Mouse (Mus musculus) kidney, embryonic 15.5 days (tissue): ENCODE results near the gene Jazf1. TPM values are rescaled to one million over a fixed set of nuclear protein-coding genes. Genes with fewer than 3 reads are reported as not detected.
A peak's percentile ranks its signal among the peaks of the same experiment; 100 is the strongest.

Experiments
- ATAC-seq: fragments of 200-750 bp; cut with Nextera tagmentation; replicated peaks from 2 replicates; pipeline ENCODE4 v1.8.0; 2017; ENCODE audit warnings: moderate TSS enrichment; ENCODE audit not compliant: low FRiP score
- H3K27ac ChIP-seq: fragments of 300-500 bp; sonication (generic); 2 replicates; pipeline ENCODE4 v1.5.1; 2015; ENCODE audit warnings: mild to moderate bottlenecking, inconsistent platforms
- H3K27me3 ChIP-seq: fragments of 300-500 bp; sonication (generic); 2 replicates; pipeline ENCODE4 v1.6.1; 2015; ENCODE audit warnings: inconsistent platforms
- H3K36me3 ChIP-seq: fragments of 300-500 bp; sonication (generic); 2 replicates; pipeline ENCODE4 v1.6.1; 2015; ENCODE audit warnings: inconsistent platforms
- H3K4me1 ChIP-seq: fragments of 300-500 bp; sonication (generic); 2 replicates; pipeline ENCODE4 v1.6.1; 2015; ENCODE audit warnings: inconsistent platforms
- H3K4me2 ChIP-seq: fragments of 300-500 bp; sonication (generic); 2 replicates; pipeline ENCODE4 v1.6.1; 2015; ENCODE audit warnings: moderate library complexity, mild to moderate bottlenecking, inconsistent platforms
- H3K4me3 ChIP-seq: fragments of 300-500 bp; sonication (generic); replicated peaks from 2 replicates; pipeline ENCODE4 v1.5.1; 2015; ENCODE audit warnings: mild to moderate bottlenecking, inconsistent platforms
- H3K9ac ChIP-seq: fragments of 300-500 bp; sonication (generic); 2 replicates; pipeline ENCODE4 v1.6.1; 2015; ENCODE audit warnings: mild to moderate bottlenecking, inconsistent platforms
- H3K9me3 ChIP-seq: fragments of 300-500 bp; sonication (generic); replicated peaks from 2 replicates; pipeline ENCODE4 v1.6.1; 2016; ENCODE audit warnings: inconsistent platforms
- WGBS: fragments of 180-500 bp; shearing (Covaris S2); methylation state at CpG from one replicate; pipeline ENCODE4 v1.1.7; 2015; ENCODE audit warnings: mixed read lengths; 5-methylcytosine and 5-hydroxymethylcytosine counted together
- polyA plus RNA-seq: library from polyadenylated mRNA; unstranded; fragments of >200 nt; fragmentation: Nextera tagmentation; extraction: Ambion mirVana; gene quantifications from 2 replicates; pipeline ENCODE4 v1.2.1, GENCODE M21; 2015

Gene Jazf1
- polyA plus RNA-seq, 1 experiment from 2014 or later: 3.9 TPM

GRCm38 (mm10) chr6:52950371-52950770, 118.1 kb downstream of the Jazf1 start:
- Histone ChIP-seq H3K36me3 (no peaks in the 10 kb centered on the region), H3K4me2 (no peak overlapping the region), H3K27ac (no peak overlapping the region), H3K9me3 (no peaks in the 10 kb centered on the region), H3K4me1 (peaks cover 5% of the 10 kb centered on the region; the same call in 1 of the 2 replicates), H3K27me3 (no peaks in the 10 kb centered on the region), H3K4me3 (no peak overlapping the region), H3K9ac (no peak overlapping the region)
- 72% methylated on average over 5 of the region's 5 CpGs for WGBS
- ATAC-seq: no peak

- Histone ChIP-seq H3K27ac (no peak overlapping the region), H3K27me3 (no peaks in the 10 kb centered on the region), H3K4me1 (peaks cover 5% of the 10 kb centered on the region; the same call in 1 of the 2 replicates), H3K4me3 (no peak overlapping the region), H3K36me3 (no peaks in the 10 kb centered on the region), H3K4me2 (no peak overlapping the region), H3K9ac (no peak overlapping the region), H3K9me3 (no peaks in the 10 kb centered on the region)
- WGBS: 73% methylated on average over 5 of the region's 5 CpGs
- no peak for ATAC-seq
Observed at GRCm38 (mm10) chr6:52942534-52942933, 125.9 kb downstream of the Jazf1 start.

GRCm38 (mm10) chr6:52942101-52942500, 126.3 kb downstream of the Jazf1 start:
- H3K4me1 ChIP-seq: peaks cover 5% of the 10 kb centered on the region; the same call in 1 of the 2 replicates
- WGBS: 75% methylated on average over 5 of the region's 5 CpGs
- H3K9me3 ChIP-seq: no peaks in the 10 kb centered on the region
- no peak overlapping the region for H3K9ac ChIP-seq
- no peak overlapping the region for H3K4me2 ChIP-seq
- H3K27ac ChIP-seq: no peak overlapping the region
- H3K36me3 ChIP-seq: no peaks in the 10 kb centered on the region
- no peaks in the 10 kb centered on the region for H3K27me3 ChIP-seq
- ATAC-seq: no peak
- H3K4me3 ChIP-seq: no peak overlapping the region

GRCm38 (mm10) chr6:52937916-52938315, 130.5 kb downstream of the Jazf1 start:
- ATAC-seq: no peak
- Histone ChIP-seq H3K27me3 (no peaks in the 10 kb centered on the region), H3K4me1 (peaks cover 9% of the 10 kb centered on the region; the same call in 1 of the 2 replicates), H3K9me3 (no peaks in the 10 kb centered on the region), H3K36me3 (no peaks in the 10 kb centered on the region), H3K4me2 (no peak overlapping the region), H3K4me3 (no peak overlapping the region), H3K27ac (no peak overlapping the region), H3K9ac (no peak overlapping the region)
- WGBS: 69% methylated on average over 3 of the region's 3 CpGs

- Histone ChIP-seq H3K27me3 (no peaks in the 10 kb centered on the region), H3K27ac (no peak overlapping the region), H3K4me3 (no peak overlapping the region), H3K9ac (no peak overlapping the region), H3K4me1 (peaks cover 12% of the 10 kb centered on the region; the same call in 1 of the 2 replicates), H3K4me2 (no peak overlapping the region), H3K9me3 (no peaks in the 10 kb centered on the region), H3K36me3 (no peaks in the 10 kb centered on the region)
- 36% methylated on average over 10 of the region's 10 CpGs for WGBS
- no peak for ATAC-seq
Observed at GRCm38 (mm10) chr6:52936995-52937394, 131.4 kb downstream of the Jazf1 start.

GRCm38 (mm10) chr6:52934021-52934420, 134.4 kb downstream of the Jazf1 start:
- Histone ChIP-seq H3K27ac (no peak overlapping the region), H3K9me3 (no peaks in the 10 kb centered on the region), H3K4me3 (no peak overlapping the region), H3K27me3 (no peaks in the 10 kb centered on the region), H3K4me2 (no peak overlapping the region), H3K36me3 (no peaks in the 10 kb centered on the region), H3K4me1 (0 out of 2 replicates have a peak, but pooled peaks cover 8% of the 10 kb centered on the region), H3K9ac (no peak overlapping the region)
- ATAC-seq: no peak
- 84% methylated on average over 6 of the region's 6 CpGs for WGBS

- ATAC-seq: 0 out of 2 replicates have a peak, but pooled peaks have one; percentile 25
- Histone ChIP-seq H3K4me1 (0 out of 2 replicates have a peak, but pooled peaks cover 8% of the 10 kb centered on the region), H3K4me3 (no peak overlapping the region), H3K36me3 (no peaks in the 10 kb centered on the region), H3K9me3 (no peaks in the 10 kb centered on the region), H3K27me3 (no peaks in the 10 kb centered on the region), H3K27ac (peak overlapping the region; percentile 18; the same call in 1 of the 2 replicates), H3K9ac (no peak overlapping the region), H3K4me2 (no peak overlapping the region)
- 37% methylated on average over 7 of the region's 7 CpGs for WGBS
Observed at GRCm38 (mm10) chr6:52932603-52933178, 135.7 kb downstream of the Jazf1 start.

- Histone ChIP-seq H3K36me3 (no peaks in the 10 kb centered on the region), H3K4me1 (0 out of 2 replicates have a peak, but pooled peaks cover 3% of the 10 kb centered on the region), H3K4me2 (no peak overlapping the region), H3K27ac (no peak overlapping the region), H3K4me3 (no peak overlapping the region), H3K27me3 (no peaks in the 10 kb centered on the region), H3K9me3 (no peaks in the 10 kb centered on the region), H3K9ac (no peak overlapping the region)
- WGBS: 81% methylated on average over 12 of the region's 12 CpGs
- ATAC-seq: no peak
Observed at GRCm38 (mm10) chr6:52929358-52929757, 139.1 kb downstream of the Jazf1 start.

- Histone ChIP-seq H3K4me3 (no peak overlapping the region), H3K27ac (no peak overlapping the region), H3K27me3 (0 out of 2 replicates have a peak, but pooled peaks cover 2% of the 10 kb centered on the region), H3K4me2 (no peak overlapping the region), H3K36me3 (no peaks in the 10 kb centered on the region), H3K9me3 (no peaks in the 10 kb centered on the region), H3K9ac (no peak overlapping the region), H3K4me1 (no peaks in the 10 kb centered on the region)
- ATAC-seq: no peak
- WGBS: 78% methylated on average over 4 of the region's 4 CpGs
Observed at GRCm38 (mm10) chr6:52926947-52927346, 141.5 kb downstream of the Jazf1 start.

GRCm38 (mm10) chr6:52925458-52926042, 142.9 kb downstream of the Jazf1 start:
- Histone ChIP-seq H3K36me3 (no peaks in the 10 kb centered on the region), H3K27me3 (peaks cover 5% of the 10 kb centered on the region; the same call in 1 of the 2 replicates), H3K4me2 (no peak overlapping the region), H3K27ac (no peak overlapping the region), H3K9me3 (no peaks in the 10 kb centered on the region), H3K4me1 (no peaks in the 10 kb centered on the region), H3K9ac (no peak overlapping the region), H3K4me3 (no peak overlapping the region)
- no peak for ATAC-seq
- 56% methylated on average over 9 of the region's 9 CpGs for WGBS

GRCm38 (mm10) chr6:52921248-52921647, 147.2 kb downstream of the Jazf1 start:
- H3K36me3 ChIP-seq: no peaks in the 10 kb centered on the region
- no peaks in the 10 kb centered on the region for H3K4me1 ChIP-seq
- no peaks in the 10 kb centered on the region for H3K9me3 ChIP-seq
- H3K9ac ChIP-seq: no peak overlapping the region
- no peak overlapping the region for H3K27ac ChIP-seq
- no peak for ATAC-seq
- H3K27me3 ChIP-seq: peaks cover 5% of the 10 kb centered on the region; the same call in 1 of the 2 replicates
- H3K4me3 ChIP-seq: no peak overlapping the region
- no peak overlapping the region for H3K4me2 ChIP-seq
- 70% methylated on average over 6 of the region's 6 CpGs for WGBS

GRCm38 (mm10) chr6:52920719-52921118, 147.7 kb downstream of the Jazf1 start:
- Histone ChIP-seq H3K36me3 (no peaks in the 10 kb centered on the region), H3K4me3 (no peak overlapping the region), H3K27me3 (peaks cover 5% of the 10 kb centered on the region; the same call in 1 of the 2 replicates), H3K9ac (no peak overlapping the region), H3K4me2 (no peak overlapping the region), H3K9me3 (no peaks in the 10 kb centered on the region), H3K27ac (no peak overlapping the region), H3K4me1 (no peaks in the 10 kb centered on the region)
- ATAC-seq: no peak
- WGBS: 86% methylated on average over 6 of the region's 6 CpGs
